Mouse (Mus musculus) CH12.LX (cell line): ENCODE results near the gene Eya4.

Experiments used
- CHD1 ChIP-seq: IDR thresholded peaks from 2 replicates; pipeline ENCODE4 v1.6.1; 2012; ENCODE audit warnings: low read depth, low read length, improper control_type of control experiment, inconsistent platforms
- CTCF ChIP-seq, 2 experiments: IDR thresholded peaks in 1 of 2; conservative IDR thresholded peaks in 1 of 2; 2 replicates each; pipeline ENCODE4 v1.5.1; 2011 to 2012; ENCODE audit warnings: low read depth in 2 of 2, low read length in 2 of 2, improper control_type of control experiment in 1 of 2, inconsistent platforms in 1 of 2, mild to moderate bottlenecking in 1 of 2, moderate library complexity in 1 of 2
- EP300 ChIP-seq: IDR thresholded peaks from 2 replicates; pipeline ENCODE4 v1.6.1; 2011; ENCODE audit warnings: low read length, improper control_type of control experiment
- MAX ChIP-seq: IDR thresholded peaks from 2 replicates; pipeline ENCODE4 v1.6.1; 2011; ENCODE audit warnings: low read length, improper control_type of control experiment
- NRF1 ChIP-seq: IDR thresholded peaks from 2 replicates; pipeline ENCODE4 v1.6.1; 2014; ENCODE audit warnings: low read depth, mild to moderate bottlenecking, inconsistent platforms, low read length, improper control_type of control experiment, moderate library complexity
- POLR2A ChIP-seq: IDR thresholded peaks from 2 replicates; pipeline ENCODE4 v1.6.1; 2011; ENCODE audit warnings: low read depth, mild to moderate bottlenecking, improper control_type of control experiment, low read length
- RCOR1 ChIP-seq: conservative IDR thresholded peaks from 2 replicates; pipeline ENCODE4 v1.6.1; 2012; ENCODE audit warnings: low read depth, mild to moderate bottlenecking, inconsistent platforms, low read length, improper control_type of control experiment
- TCF12 ChIP-seq: IDR thresholded peaks from 2 replicates; pipeline ENCODE4 v1.6.1; 2014; ENCODE audit warnings: low read depth, mild to moderate bottlenecking, inconsistent platforms, low read length, improper control_type of control experiment
- UBTF ChIP-seq: IDR thresholded peaks from 2 replicates; pipeline ENCODE4 v1.6.1; 2012; ENCODE audit warnings: low read depth, mild to moderate bottlenecking, inconsistent platforms, low read length, improper control_type of control experiment, moderate library complexity
- USF1 ChIP-seq: IDR thresholded peaks from 2 replicates; pipeline ENCODE4 v1.6.1; 2014; ENCODE audit warnings: low read depth, mild to moderate bottlenecking, inconsistent platforms, low read length, improper control_type of control experiment
- ZC3H11A ChIP-seq: IDR thresholded peaks from 2 replicates; pipeline ENCODE4 v1.6.1; 2012; ENCODE audit warnings: low read depth, mild to moderate bottlenecking, inconsistent platforms, low read length, improper control_type of control experiment
- ZKSCAN1 ChIP-seq: IDR thresholded peaks from 2 replicates; pipeline ENCODE4 v1.6.1; 2012; ENCODE audit warnings: low read depth, inconsistent platforms, low read length, improper control_type of control experiment, borderline replicate concordance
- ZNF384 ChIP-seq: IDR thresholded peaks from 2 replicates; pipeline ENCODE4 v1.6.1; 2012; ENCODE audit warnings: low read depth, low read length, improper control_type of control experiment, inconsistent platforms

DNA sequence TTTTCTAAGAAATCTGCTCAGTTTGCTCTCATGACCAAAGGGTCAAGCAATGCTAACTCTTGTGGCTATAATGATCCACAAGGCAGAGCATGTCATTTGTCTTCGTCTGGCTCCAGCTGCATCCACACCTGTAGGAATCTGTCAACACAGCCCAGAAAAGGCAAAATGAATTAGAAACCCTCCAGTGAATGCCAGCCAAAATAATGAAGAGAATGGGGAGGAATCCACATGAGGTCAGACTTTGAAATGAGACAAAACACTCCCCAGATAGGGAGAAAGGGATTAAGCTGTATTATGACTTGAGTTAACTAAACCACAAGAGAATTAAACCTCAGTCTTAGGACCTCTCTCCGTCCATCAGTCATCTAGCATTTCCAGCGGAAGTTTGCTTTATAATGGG, 130.2 kb downstream of the Eya4 start:
- TF ChIP-seq CTCF (conservative IDR thresholded peaks at IDR 0.05 in 1 of 2, IDR thresholded peaks at IDR 0.05 in 1 of 2; ENCODE audit: low read depth in 2 of 2, low read length in 2 of 2) (no peak), ZKSCAN1 (no peak), EP300 (no peak), ZNF384 (no peak), TCF12 (no peak), ZC3H11A (no peak), POLR2A (no peak), RCOR1 (no peak), NRF1 (no peak), CHD1 (no peak), USF1 (no peak), MAX (no peak), UBTF (no peak)
